Comparison of ENCODE assay signal across 24 mouse cellular contexts in genomic region chr1:72724354-72724753, GRCm38 (mm10). TPM values are rescaled to one million over a fixed set of nuclear protein-coding genes. Genes with fewer than 3 reads are reported as not detected.
A peak's percentile ranks its signal among the peaks of the same experiment; 100 is the strongest.
DNase-seq lines count a peak whose midpoint lies in the region; ATAC-seq lines count a peak whose summit lies in the region.
"Had no signal": no experiment of that assay in that cellular context is flagged by ENCODE, and none has a peak within 500 bp of the region (broad histone marks: within the 10 kb centered on the region; RNA-seq: fewer than 3 reads in every experiment).

No protein-coding gene starts in this region.

- peak; percentile 82 for ATAC-seq in cerebellum, adult (ENCODE audit: insufficient number of reproducible peaks, low FRiP score, low TSS enrichment)
- no peak for ATAC-seq in granulocyte monocyte progenitor cell, adult 5-6 weeks (replicated peaks; ENCODE audit: poor library complexity, severe bottlenecking)
- ATAC-seq: forebrain, embryonic 16.5 days; midbrain, embryonic 15.5 days had no signal

- DNase-seq in cerebellum, adult 11 months = no peak
- peak; percentile 44 for DNase-seq in 3T3-L1 (ENCODE audit: low read depth, low spot score)
- DNase-seq in brain, adult 2 months (ENCODE audit: low read depth, low spot score) = peak; percentile 92
- DNase-seq in cerebellum, adult 9-11 months = peak; percentile 71
- DNase-seq in adrenal gland, postnatal 14 days = no peak
- DNase-seq in lung, postnatal 14 days = no peak
- DNase-seq: gastrocnemius, postnatal 10 days; heart, adult 18-20 months; heart, postnatal 14 days; kidney, adult 18-20 months; kidney, postnatal 14 days; lung, adult 2 months; right cerebral cortex, adult 18-20 months; right cerebral cortex, postnatal 4 days; thymus, postnatal 25 days had no signal

RNA-seq across cellular contexts. Expression of gene Rpl37a, which starts 13.3 kb away (rescaled TPM):
- 892 and 1,080 TPM in 2 replicates for total RNA-seq in adrenal gland, postnatal 14 days (2021)
- 2,326 and 2,389 TPM in 2 replicates for total RNA-seq in granulocyte monocyte progenitor cell, adult 5-6 weeks (2014; fragmentation: Nextera tagmentation)
- total RNA-seq in granulocyte monocyte progenitor cell, adult 5-6 weeks (2017) = 479 and 580 TPM in 2 replicates

RNA-seq across cellular contexts. Expression of gene Ankar, which starts 24.0 kb away (rescaled TPM):
- total RNA-seq in adrenal gland, postnatal 14 days (2021) = not detected in 2 replicates
- total RNA-seq in granulocyte monocyte progenitor cell, adult 5-6 weeks (2014; fragmentation: Nextera tagmentation) = not detected in 2 replicates
- total RNA-seq in granulocyte monocyte progenitor cell, adult 5-6 weeks (2017) = not detected in 2 replicates
- total RNA-seq: adrenal gland, postnatal 4 days; CH12.LX; gastrocnemius, postnatal 10 days; heart, adult 18-20 months; heart, postnatal 14 days; layer of hippocampus, adult 18-20 months; layer of hippocampus, postnatal 14 days; left cerebral cortex, adult 8-10 months had no signal

Comparison
In these comparisons a context has a peak if more than half of its experiments do, and no peak if none do; other contexts are left out.
1. DNase-seq: peak in 3T3-L1 (single experiment), brain, adult 2 months (single experiment) and cerebellum, adult 9-11 months (single experiment); none in cerebellum, adult 11 months (single experiment), adrenal gland, postnatal 14 days (single experiment) and lung, postnatal 14 days (single experiment).